Mouse (Mus musculus) midbrain, embryonic 16.5 days (tissue): ENCODE data around the gene Fbxw7. TPM values are rescaled to one million over a fixed set of nuclear protein-coding genes. Genes with fewer than 3 reads are reported as not detected.

Experiments
- ATAC-seq: fragments of 200-750 bp; cut with Nextera tagmentation; 2 replicates; pipeline ENCODE4 v1.8.0; 2017; ENCODE audit warnings: moderate TSS enrichment
- H3K27ac ChIP-seq: fragments of 300-500 bp; sonication (generic); 2 replicates; pipeline ENCODE4 v1.5.1; 2014; ENCODE audit warnings: mild to moderate bottlenecking, low read length, mixed read lengths
- H3K27me3 ChIP-seq: fragments of 300-500 bp; sonication (generic); 2 replicates; pipeline ENCODE4 v1.6.1; 2014; ENCODE audit warnings: low read depth, low read length, mixed read lengths; ENCODE audit not compliant: control insufficient read depth, insufficient read depth
- H3K36me3 ChIP-seq: fragments of 300-500 bp; sonication (generic); 2 replicates; pipeline ENCODE4 v1.6.1; 2014; ENCODE audit warnings: mild to moderate bottlenecking, low read length, moderate library complexity, mixed read lengths; ENCODE audit not compliant: control insufficient read depth, insufficient read depth
- H3K4me1 ChIP-seq: fragments of 300-500 bp; sonication (generic); 2 replicates; pipeline ENCODE4 v1.6.1; 2014; ENCODE audit warnings: mild to moderate bottlenecking, low read length, mixed read lengths; ENCODE audit not compliant: control insufficient read depth, insufficient read depth
- H3K4me2 ChIP-seq: fragments of 300-500 bp; sonication (generic); 2 replicates; pipeline ENCODE4 v1.6.1; 2014; ENCODE audit warnings: mild to moderate bottlenecking, low read length, mixed read lengths
- H3K4me3 ChIP-seq: fragments of 300-500 bp; sonication (generic); 2 replicates; pipeline ENCODE4 v1.5.1; 2014; ENCODE audit warnings: low read depth, mild to moderate bottlenecking, low read length, moderate library complexity, mixed read lengths
- H3K9ac ChIP-seq: fragments of 300-500 bp; sonication (generic); 2 replicates; pipeline ENCODE4 v1.6.1; 2014; ENCODE audit warnings: low read depth, low read length, mixed read lengths
- H3K9me3 ChIP-seq: fragments of 300-500 bp; sonication (generic); replicated peaks from 2 replicates; pipeline ENCODE4 v1.6.1; 2014; ENCODE audit warnings: mild to moderate bottlenecking, low read length, mixed read lengths; ENCODE audit not compliant: control insufficient read depth, poor library complexity, severe bottlenecking
- WGBS: fragments of 180-500 bp; shearing (Covaris S2); extraction: QIAGEN DNeasy Blood & Tissue Kit; methylation state at CpG from one replicate; pipeline ENCODE4 v1.1.7; 2014; 5-methylcytosine and 5-hydroxymethylcytosine counted together
- polyA plus RNA-seq: library from polyadenylated mRNA; unstranded; fragments of >200 nt; fragmentation: Nextera tagmentation; extraction: Ambion mirVana; gene quantifications from 2 replicates; pipeline ENCODE4 v1.2.1, GENCODE M21; 2015

The Fbxw7 gene
- polyA plus RNA-seq, 1 experiment from 2014 or later = 28.5 TPM

GRCm38 (mm10) chr3:84787914-84788313 is 27.2 kb upstream of the Fbxw7 start:
- Histone ChIP-seq H3K36me3 (no peaks in the 10 kb centered on the region), H3K27ac (no peak overlapping the region), H3K27me3 (no peaks in the 10 kb centered on the region), H3K9ac (no peak overlapping the region), H3K9me3 (no peaks in the 10 kb centered on the region), H3K4me1 (no peaks in the 10 kb centered on the region), H3K4me3 (no peak overlapping the region), H3K4me2 (no peak overlapping the region)
- ATAC-seq = no peak
- WGBS = 90% methylated on average over 4 of the region's 4 CpGs

GRCm38 (mm10) chr3:84804036-84804435 is 11.0 kb upstream of the Fbxw7 start:
- Histone ChIP-seq H3K4me2 (no peak overlapping the region), H3K36me3 (no peaks in the 10 kb centered on the region), H3K9ac (no peak overlapping the region), H3K4me1 (no peaks in the 10 kb centered on the region), H3K27ac (no peak overlapping the region), H3K27me3 (no peaks in the 10 kb centered on the region), H3K9me3 (no peaks in the 10 kb centered on the region), H3K4me3 (no peak overlapping the region)
- 78% methylated on average over 9 of the region's 9 CpGs for WGBS
- no peak for ATAC-seq

GRCm38 (mm10) chr3:84806206-84806605 is 8.9 kb upstream of the Fbxw7 start:
- Histone ChIP-seq H3K9me3 (no peaks in the 10 kb centered on the region), H3K4me1 (no peaks in the 10 kb centered on the region), H3K36me3 (no peaks in the 10 kb centered on the region), H3K4me2 (no peak overlapping the region), H3K4me3 (no peak overlapping the region), H3K27me3 (no peaks in the 10 kb centered on the region), H3K27ac (no peak overlapping the region), H3K9ac (no peak overlapping the region)
- WGBS = 82% methylated on average over 2 of the region's 2 CpGs
- no peak for ATAC-seq

GRCm38 (mm10) chr3:84807826-84808225 is 7.2 kb upstream of the Fbxw7 start:
- Histone ChIP-seq H3K4me3 (no peak overlapping the region), H3K9me3 (no peaks in the 10 kb centered on the region), H3K4me1 (peaks cover 5% of the 10 kb centered on the region), H3K9ac (no peak overlapping the region), H3K36me3 (no peaks in the 10 kb centered on the region), H3K4me2 (no peak overlapping the region), H3K27ac (no peak overlapping the region), H3K27me3 (no peaks in the 10 kb centered on the region)
- whole genome bisulfite sequencing = 78% methylated on average over 3 of the region's 3 CpGs
- ATAC-seq = no peak

- Histone ChIP-seq H3K36me3 (no peaks in the 10 kb centered on the region), H3K27ac (no peak overlapping the region), H3K4me2 (no peak overlapping the region), H3K4me1 (peaks cover 12% of the 10 kb centered on the region), H3K9me3 (no peaks in the 10 kb centered on the region), H3K4me3 (no peak overlapping the region), H3K9ac (no peak overlapping the region), H3K27me3 (no peaks in the 10 kb centered on the region)
- no peak for ATAC-seq
These were observed 6.2 kb upstream of the Fbxw7 start for GRCm38 (mm10) chr3:84808906-84809305.

- Histone ChIP-seq H3K9me3 (no peaks in the 10 kb centered on the region), H3K4me3 (no peak overlapping the region), H3K4me1 (peaks cover 17% of the 10 kb centered on the region), H3K36me3 (no peaks in the 10 kb centered on the region), H3K4me2 (no peak overlapping the region), H3K27me3 (no peaks in the 10 kb centered on the region), H3K27ac (no peak overlapping the region), H3K9ac (no peak overlapping the region)
- no peak for ATAC-seq
These were observed 4.3 kb upstream of the Fbxw7 start for GRCm38 (mm10) chr3:84810803-84811202.

- Histone ChIP-seq H3K36me3 (no peaks in the 10 kb centered on the region), H3K27ac (peak overlapping the region; percentile 89), H3K9ac (peak overlapping the region; percentile 86), H3K9me3 (no peaks in the 10 kb centered on the region), H3K4me1 (peaks cover 30% of the 10 kb centered on the region), H3K4me2 (peak overlapping the region; percentile 62), H3K4me3 (peak overlapping the region; percentile 81), H3K27me3 (no peaks in the 10 kb centered on the region)
- ATAC-seq = peak; percentile 55; the same call in 1 of the 2 replicates
- 2% methylated on average over 29 of the region's 29 CpGs for WGBS
These were observed 1.5 kb upstream of the Fbxw7 start for GRCm38 (mm10) chr3:84813436-84814156.

- under 1% methylated on average over 51 of the region's 60 CpGs for WGBS
- H3K27me3 ChIP-seq = no peaks in the 10 kb centered on the region
- peak overlapping the region; percentile 100 for H3K4me2 ChIP-seq
- H3K36me3 ChIP-seq = no peaks in the 10 kb centered on the region
- no peaks in the 10 kb centered on the region for H3K9me3 ChIP-seq
- H3K4me3 ChIP-seq = peak overlapping the region; percentile 81
- H3K27ac ChIP-seq = peak overlapping the region; percentile 90
- H3K9ac ChIP-seq = peak overlapping the region; percentile 86
- ATAC-seq = peak; percentile 97
- peaks cover 30% of the 10 kb centered on the region for H3K4me1 ChIP-seq
These were observed 809 bp upstream of the Fbxw7 start for GRCm38 (mm10) chr3:84814157-84814761.

- peak overlapping the region; percentile 90 for H3K27ac ChIP-seq
- no peaks in the 10 kb centered on the region for H3K27me3 ChIP-seq
- no peak for ATAC-seq
- peak overlapping the region; percentile 80 for H3K9ac ChIP-seq
- H3K4me2 ChIP-seq = peak overlapping the region; percentile 100
- no peaks in the 10 kb centered on the region for H3K9me3 ChIP-seq
- peaks cover 30% of the 10 kb centered on the region for H3K4me1 ChIP-seq
- peak overlapping the region; percentile 81 for H3K4me3 ChIP-seq
- WGBS = under 1% methylated on average over 29 of the region's 29 CpGs
- H3K36me3 ChIP-seq = no peaks in the 10 kb centered on the region
These were observed 393 bp downstream of the Fbxw7 start for GRCm38 (mm10) chr3:84815461-84815860.
